Mouse (Mus musculus) embryonic fibroblast, embryonic 13.5 days (primary cell): ENCODE data around the gene Tenm4. TPM values are rescaled to one million over a fixed set of nuclear protein-coding genes. Genes with fewer than 3 reads are reported as not detected.

Experiments used
- H3K27ac ChIP-seq: 2 replicates; pipeline ENCODE4 v1.5.1; 2012; ENCODE audit warnings: low read length, control low read depth, inconsistent platforms; ENCODE audit not compliant: insufficient read depth
- H3K4me1 ChIP-seq: 2 replicates; pipeline ENCODE4 v1.6.1; 2011; ENCODE audit warnings: low read length; ENCODE audit not compliant: control insufficient read depth, insufficient read depth
- H3K4me3 ChIP-seq: 2 replicates; pipeline ENCODE4 v1.5.1; 2011; ENCODE audit warnings: mild to moderate bottlenecking, control low read depth, low read length; ENCODE audit not compliant: insufficient read depth
- CTCF ChIP-seq: IDR thresholded peaks from 2 replicates; pipeline ENCODE4 v1.5.1; 2011; ENCODE audit warnings: mild to moderate bottlenecking, control low read depth, low read length, moderate library complexity, borderline replicate concordance; ENCODE audit not compliant: insufficient read depth
- POLR2A ChIP-seq: IDR thresholded peaks from 2 replicates; pipeline ENCODE4 v1.6.1; 2011; ENCODE audit warnings: low read depth, mild to moderate bottlenecking, control low read depth, low read length, moderate library complexity
- polyA plus RNA-seq: library from polyadenylated mRNA; stranded (reverse); fragments of >200 nt; gene quantifications from 2 replicates; pipeline ENCODE4 v1.2.4, GENCODE M21; 2011; ENCODE audit warnings: low read depth; ENCODE audit not compliant: missing spikeins, insufficient read length

Tenm4 gene
- polyA plus RNA-seq, 1 experiment: 17.3 TPM

DNA sequence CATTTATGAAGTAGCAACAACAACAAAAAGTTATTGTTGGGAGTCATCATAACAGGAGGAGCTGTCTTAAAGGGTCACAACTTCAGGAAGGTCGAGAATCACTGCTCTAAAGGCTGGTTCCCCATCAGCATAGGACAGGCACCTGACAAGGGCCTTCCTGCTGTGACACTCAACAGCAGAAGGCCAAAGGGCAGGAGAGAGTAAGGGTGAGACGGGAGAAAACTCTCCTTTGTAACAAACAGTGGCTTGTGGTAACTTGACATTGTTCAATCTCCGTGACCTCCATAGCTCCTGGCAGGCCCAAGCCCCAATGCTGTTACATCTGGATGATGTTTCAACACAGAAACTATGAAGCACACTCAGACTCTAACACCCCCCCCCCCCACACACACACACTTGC, 101.0 kb downstream of the Tenm4 start:
- H3K4me3 ChIP-seq: no peak overlapping the region
- H3K4me1 ChIP-seq: no peaks in the 10 kb centered on the region
- no peak overlapping the region for H3K27ac ChIP-seq
- TF ChIP-seq CTCF: no peak
- TF ChIP-seq POLR2A: no peak

DNA sequence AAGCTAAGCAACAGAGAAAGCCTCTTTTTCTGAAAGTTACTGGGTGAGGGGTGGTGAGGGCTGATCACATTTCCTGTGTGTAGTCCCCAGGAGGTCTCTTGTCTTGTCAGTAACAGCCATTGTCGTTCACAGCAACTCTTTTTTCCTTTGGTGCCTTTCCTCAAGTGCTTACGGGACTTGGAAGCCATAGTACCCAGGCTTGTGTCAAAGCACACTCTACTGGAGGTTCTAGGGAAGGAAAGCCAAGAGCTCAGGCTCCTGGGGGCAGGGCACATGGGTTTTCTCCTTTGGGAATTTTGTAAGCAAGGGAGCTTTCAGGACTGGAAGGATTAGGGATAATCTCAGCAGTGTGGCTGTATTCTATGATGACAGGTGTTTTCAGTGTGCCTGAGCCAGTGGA, 103.4 kb downstream of the Tenm4 start:
- no peaks in the 10 kb centered on the region for H3K4me1 ChIP-seq
- no peak overlapping the region for H3K4me3 ChIP-seq
- no peak overlapping the region for H3K27ac ChIP-seq
- TF ChIP-seq CTCF (no peak), POLR2A (no peak)

DNA sequence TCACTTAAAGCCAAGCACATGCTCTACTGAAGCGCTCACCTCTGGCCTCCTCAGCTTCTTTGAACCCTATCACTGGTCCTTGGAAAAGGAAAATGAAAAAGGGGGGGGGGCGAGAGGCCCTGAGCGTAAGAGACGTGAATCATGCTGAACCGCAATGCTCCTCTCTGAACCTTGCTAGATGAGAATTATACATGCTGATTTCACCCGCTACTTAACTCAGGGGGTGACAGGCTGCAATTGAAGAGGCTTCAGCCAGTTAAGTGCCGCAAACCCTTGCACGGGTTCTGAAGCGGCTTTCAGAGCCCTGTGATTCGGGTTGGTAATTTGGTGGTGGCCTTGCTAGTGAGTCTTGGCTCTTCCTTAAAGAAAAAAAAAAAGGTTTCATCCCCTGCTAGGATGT, 106.5 kb downstream of the Tenm4 start:
- Histone ChIP-seq H3K27ac (no peak overlapping the region), H3K4me1 (no peaks in the 10 kb centered on the region), H3K4me3 (no peak overlapping the region)
- TF ChIP-seq POLR2A (no peak), CTCF (no peak)

DNA sequence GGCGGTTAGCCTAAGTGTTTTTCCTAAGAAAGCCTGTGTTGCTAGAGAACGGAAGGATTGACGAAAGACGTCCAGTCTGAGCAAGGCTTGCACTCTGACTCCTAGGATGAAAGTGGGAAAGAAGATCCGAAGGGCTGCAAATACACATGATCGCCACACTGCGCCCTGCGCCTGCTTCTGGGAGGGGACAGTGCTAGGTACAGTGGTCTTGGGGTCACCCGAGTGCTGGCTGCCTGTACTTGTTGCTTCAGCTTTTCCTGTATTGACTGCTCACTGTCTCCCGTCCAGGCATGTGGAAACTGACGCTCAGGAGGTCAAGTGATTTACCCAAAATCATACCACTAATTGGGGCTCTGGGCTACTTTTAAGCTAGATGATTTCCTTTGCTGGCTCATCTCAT, 107.3 kb downstream of the Tenm4 start:
- TF ChIP-seq POLR2A (no peak), CTCF (no peak)
- no peaks in the 10 kb centered on the region for H3K4me1 ChIP-seq
- H3K27ac ChIP-seq: no peak overlapping the region
- no peak overlapping the region for H3K4me3 ChIP-seq

DNA sequence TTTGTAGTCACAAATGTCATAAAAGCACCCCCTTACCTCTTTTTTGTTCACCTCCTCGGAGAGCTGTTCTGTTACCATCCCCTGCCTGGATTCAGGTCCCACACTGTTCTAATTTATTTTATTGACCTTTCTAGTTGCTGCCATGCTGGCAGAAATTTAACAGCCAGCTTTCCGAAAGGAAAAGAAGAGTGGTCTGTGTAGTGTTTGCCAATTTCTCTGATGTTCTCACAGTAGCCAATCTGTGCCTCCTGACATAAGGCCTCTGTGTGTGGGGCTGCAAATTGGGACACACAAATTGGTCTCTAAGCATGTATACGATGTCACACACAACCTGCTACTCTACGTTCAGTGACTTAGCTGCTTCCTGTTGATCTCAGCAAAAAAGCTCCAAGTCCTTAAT, 109.7 kb downstream of the Tenm4 start:
- TF ChIP-seq POLR2A (no peak), CTCF (no peak)
- H3K4me1 ChIP-seq: no peaks in the 10 kb centered on the region
- no peak overlapping the region for H3K4me3 ChIP-seq
- H3K27ac ChIP-seq: no peak overlapping the region

DNA sequence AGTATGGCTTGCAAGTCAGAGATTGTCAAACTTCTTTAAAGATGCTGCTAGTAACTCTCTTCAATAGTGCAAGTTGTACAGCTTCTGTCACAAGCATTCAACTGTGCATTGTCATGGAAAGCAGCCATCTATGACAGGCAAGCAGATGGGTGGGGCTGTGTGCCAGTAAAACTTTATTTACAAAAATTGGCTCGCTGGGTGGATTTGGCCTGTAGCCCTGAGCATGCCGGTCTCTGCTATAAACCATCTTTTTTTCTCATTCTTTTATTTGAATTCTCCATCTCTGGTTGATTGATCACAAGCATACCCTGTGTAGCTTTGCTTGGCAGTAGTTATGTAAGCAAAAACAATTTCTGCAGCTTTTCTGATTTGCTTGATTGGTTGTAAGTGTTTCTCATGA, 119.5 kb downstream of the Tenm4 start:
- no peak overlapping the region for H3K27ac ChIP-seq
- H3K4me3 ChIP-seq: no peak overlapping the region
- no peak for TF ChIP-seq CTCF
- no peak for TF ChIP-seq POLR2A
- no peaks in the 10 kb centered on the region for H3K4me1 ChIP-seq

DNA sequence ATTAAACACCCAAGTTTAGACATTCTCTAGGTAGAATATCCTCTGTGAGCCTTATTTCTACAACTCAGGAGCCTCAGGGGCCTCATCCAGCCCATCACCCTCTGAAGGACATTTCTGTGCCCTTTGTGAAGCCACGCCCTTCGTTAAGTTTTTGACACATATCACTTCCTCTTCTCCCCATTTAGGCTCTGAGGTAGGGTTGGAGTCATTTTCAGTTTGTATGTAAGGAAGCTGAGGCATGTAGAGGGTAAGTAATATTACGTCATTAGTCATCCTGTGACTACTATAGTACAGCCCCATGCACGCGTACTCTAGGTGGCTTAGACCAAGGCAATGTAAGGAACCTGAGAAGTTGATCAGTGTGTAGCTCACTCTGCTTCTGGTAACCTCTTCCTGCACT, 124.9 kb downstream of the Tenm4 start:
- TF ChIP-seq POLR2A (no peak), CTCF (no peak)
- H3K27ac ChIP-seq: no peak overlapping the region
- H3K4me3 ChIP-seq: no peak overlapping the region
- no peaks in the 10 kb centered on the region for H3K4me1 ChIP-seq

DNA sequence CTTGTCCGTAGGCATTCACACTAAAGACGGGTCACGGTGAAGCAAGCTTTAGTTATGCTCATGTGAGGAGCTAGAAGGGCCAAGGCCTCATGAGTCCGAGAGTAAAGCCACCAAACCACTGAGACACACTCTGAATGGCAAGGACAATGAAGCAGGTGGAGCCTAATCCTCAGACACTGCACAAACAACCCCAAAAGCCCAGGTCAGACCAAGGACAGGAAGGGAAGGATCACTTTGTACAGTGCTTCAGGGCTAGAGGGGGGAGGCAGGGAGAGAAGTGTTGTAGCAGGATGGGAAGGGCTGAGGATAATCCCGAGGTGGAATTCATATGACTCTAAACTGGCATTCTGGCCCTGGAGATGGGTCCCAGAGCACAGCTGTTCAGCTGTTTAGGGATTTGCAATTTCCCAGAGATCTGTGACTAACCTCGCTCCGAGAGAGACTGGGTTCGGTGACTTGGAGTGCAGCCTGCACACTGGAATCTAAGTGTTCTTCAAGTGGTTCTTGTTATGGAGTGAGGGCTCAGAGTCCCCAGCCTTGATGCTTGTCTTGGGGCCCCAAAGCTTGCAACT, 129.9 kb downstream of the Tenm4 start:
- H3K27ac ChIP-seq: no peak overlapping the region
- no peak overlapping the region for H3K4me3 ChIP-seq
- no peaks in the 10 kb centered on the region for H3K4me1 ChIP-seq
- TF ChIP-seq POLR2A: no peak
- TF ChIP-seq CTCF: no peak

DNA sequence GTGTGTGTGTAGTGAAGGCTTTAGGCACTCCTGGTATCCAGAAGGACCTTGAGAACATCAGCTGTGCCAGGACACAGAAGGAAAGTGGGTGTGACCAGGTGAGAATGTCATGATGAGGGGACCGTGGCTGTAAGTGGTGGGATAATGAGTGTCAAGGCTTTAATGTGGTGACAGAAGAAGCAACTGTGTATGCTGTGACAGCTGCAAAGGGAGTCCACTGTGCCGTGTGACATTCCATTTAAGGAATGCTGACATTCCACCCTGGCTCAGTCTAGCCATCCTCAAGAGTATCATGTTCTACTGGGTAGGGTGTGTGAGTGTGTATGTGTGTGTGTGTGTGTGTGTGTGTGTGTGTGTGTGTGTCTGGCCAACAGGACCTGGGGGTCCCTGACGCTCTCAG, 130.8 kb downstream of the Tenm4 start:
- no peak overlapping the region for H3K27ac ChIP-seq
- no peak overlapping the region for H3K4me3 ChIP-seq
- no peak for TF ChIP-seq POLR2A
- no peak for TF ChIP-seq CTCF
- no peaks in the 10 kb centered on the region for H3K4me1 ChIP-seq

DNA sequence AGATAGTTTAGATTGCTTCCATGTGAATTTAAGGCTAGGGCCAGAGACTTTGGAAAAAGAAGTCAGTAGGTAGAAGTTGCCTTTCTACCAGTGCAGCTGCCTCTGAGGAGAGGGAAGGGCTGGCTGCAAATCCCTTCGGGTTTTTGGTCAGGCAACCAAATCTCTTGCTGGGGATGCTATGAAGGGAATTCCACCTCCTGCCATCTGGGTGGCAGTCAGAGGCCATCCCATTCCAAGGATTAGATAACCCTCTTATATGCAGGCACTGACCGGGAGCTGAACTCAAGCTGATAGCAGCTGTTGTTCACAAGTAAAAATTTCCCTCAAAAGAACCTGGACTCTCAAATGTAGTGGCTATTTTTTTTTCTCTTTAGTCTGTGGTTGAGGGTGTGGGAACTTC, 132.9 kb downstream of the Tenm4 start:
- Histone ChIP-seq H3K27ac (no peak overlapping the region), H3K4me1 (no peaks in the 10 kb centered on the region), H3K4me3 (no peak overlapping the region)
- TF ChIP-seq POLR2A (no peak), CTCF (no peak)
